Mouse (Mus musculus): ENCODE data around the gene Cnp.
"Not testable (repeated sequence)": the region's sequence is repeated elsewhere in the genome, so short reads cannot be mapped to it uniquely, and the experiment has no call there.

Gene Cnp

GRCm38 (mm10) chr11:100574708-100575483 lies at the start of gene Cnp:
Gene Cnp (plus strand): TSS chr11:100574904.
- peak; percentile 80 for DNase-seq

- no peak for DNase-seq
Observed at GRCm38 (mm10) chr11:100524987-100525630, 49.6 kb upstream of the Cnp start.

GRCm38 (mm10) chr11:100526052-100526816 lies 48.5 kb upstream of the Cnp start:
- no peak for DNase-seq

- DNase-seq: peak; percentile 78
Observed at GRCm38 (mm10) chr11:100527066-100527457, 47.6 kb upstream of the Cnp start.

- DNase-seq: peak; percentile 99
Observed at GRCm38 (mm10) chr11:100527458-100528374, 47.0 kb upstream of the Cnp start, which contains the start of gene Acly. Gene Acly (minus strand): TSS chr11:100528000.

GRCm38 (mm10) chr11:100528375-100529165 lies 46.1 kb upstream of the Cnp start:
- no peak for DNase-seq

- DNase-seq: no peak
Observed at GRCm38 (mm10) chr11:100533871-100534270, 40.8 kb upstream of the Cnp start.

GRCm38 (mm10) chr11:100534411-100534810 lies 40.3 kb upstream of the Cnp start:
- not testable (repeated sequence) for DNase-seq

- DNase-seq: not testable (repeated sequence)
Observed at GRCm38 (mm10) chr11:100534821-100535220, 39.9 kb upstream of the Cnp start.

- no peak for DNase-seq
Observed at GRCm38 (mm10) chr11:100535996-100536395, 38.7 kb upstream of the Cnp start.

- DNase-seq: no peak
Observed at GRCm38 (mm10) chr11:100536466-100536865, 38.2 kb upstream of the Cnp start.

GRCm38 (mm10) chr11:100540966-100541365 lies 33.7 kb upstream of the Cnp start:
- no peak for DNase-seq

- DNase-seq: no peak
Observed at GRCm38 (mm10) chr11:100541577-100541976, 33.1 kb upstream of the Cnp start.

GRCm38 (mm10) chr11:100544832-100545745 lies 29.6 kb upstream of the Cnp start, which contains the start of gene Ttc25:
Gene Ttc25 (plus strand): TSS chr11:100545607.
- peak; percentile 92 for DNase-seq

- no peak for DNase-seq
Observed at GRCm38 (mm10) chr11:100545746-100546085, 29.0 kb upstream of the Cnp start.

- DNase-seq: no peak
Observed at GRCm38 (mm10) chr11:100546955-100547354, 27.7 kb upstream of the Cnp start.

- no peak for DNase-seq
Observed at GRCm38 (mm10) chr11:100548141-100548540, 26.6 kb upstream of the Cnp start.

- no peak for DNase-seq
Observed at GRCm38 (mm10) chr11:100549466-100549865, 25.2 kb upstream of the Cnp start.

- no peak for DNase-seq
Observed at GRCm38 (mm10) chr11:100550101-100550500, 24.6 kb upstream of the Cnp start.

- DNase-seq: no peak
Observed at GRCm38 (mm10) chr11:100552842-100553241, 21.9 kb upstream of the Cnp start.

Measured in kidney, adult 9 months (tissue).